Mouse (Mus musculus) left cerebral cortex, postnatal 25 days (tissue): ENCODE data around the gene Fam117b. TPM values are rescaled to one million over a fixed set of nuclear protein-coding genes. Genes with fewer than 3 reads are reported as not detected.
A peak's percentile ranks its signal among the peaks of the same experiment; 100 is the strongest.

Source experiments
- DNase-seq, 2 experiments: peaks; one replicate each; pipeline ENCODE4 v3.0.0; 2022; ENCODE audit warnings: low spot score in 2 of 2, mixed read lengths in 1 of 2
- intact Hi-C: fragments of 180-260 bp; cut with DNase I; formaldehyde crosslinking; loops from one replicate; pipeline ENCODE4 v1.15.1; 2025
- total RNA-seq, 2 experiments: library from RNA; stranded (reverse); gene quantifications; 2 replicates each; pipeline ENCODE4 v1.2.3; 2021

The Fam117b gene
- total RNA-seq, result 10 to 100 TPM; 51.1 to 51.5 TPM

DNA sequence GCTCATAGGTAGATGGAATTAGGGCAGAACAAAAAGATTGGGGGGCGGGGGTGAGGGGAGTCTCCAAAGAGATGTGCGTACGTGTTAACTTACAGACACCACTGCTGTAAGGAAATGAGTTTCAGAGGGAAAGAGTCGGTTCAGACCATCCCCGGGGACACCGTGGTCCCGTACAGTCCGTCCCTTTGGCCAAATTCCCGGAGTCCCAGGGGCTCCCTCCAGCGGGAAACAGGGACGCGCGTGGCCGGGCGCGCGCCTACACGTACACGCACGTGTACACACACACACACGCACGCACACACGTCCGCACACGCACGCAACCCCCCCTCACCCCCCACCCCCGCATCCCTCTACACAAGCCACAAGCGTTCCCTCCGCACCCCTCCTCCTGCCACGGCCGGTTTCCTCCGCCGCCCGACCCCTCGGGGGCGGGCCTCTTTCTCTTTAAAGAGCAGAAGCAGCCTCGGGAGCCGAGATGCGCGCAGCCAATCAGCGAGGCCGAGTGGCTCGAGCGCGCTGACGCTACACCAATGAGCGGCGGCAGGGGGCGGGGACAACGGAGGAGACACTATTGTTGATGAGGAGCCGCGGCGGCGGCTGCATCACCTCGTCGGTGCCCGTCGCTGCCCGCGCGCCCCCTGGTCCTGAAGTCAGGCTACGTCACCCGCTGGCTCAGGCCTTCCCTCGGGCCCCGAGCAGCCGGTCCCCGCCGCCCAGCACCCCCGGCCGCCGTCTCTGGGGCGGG, at the start of gene Fam117b:
Fam117b (plus strand) TSS at position 594 of the 745 bp plus-strand sequence.
- peak; percentile 97 to 98 for DNase-seq
- intact Hi-C loops, result no loop called here

GRCm38 (mm10) chr1:59868041-59868440, 44.8 kb upstream of the Fam117b start:
- intact Hi-C loops, result no loop called here
- no peak for DNase-seq

DNA sequence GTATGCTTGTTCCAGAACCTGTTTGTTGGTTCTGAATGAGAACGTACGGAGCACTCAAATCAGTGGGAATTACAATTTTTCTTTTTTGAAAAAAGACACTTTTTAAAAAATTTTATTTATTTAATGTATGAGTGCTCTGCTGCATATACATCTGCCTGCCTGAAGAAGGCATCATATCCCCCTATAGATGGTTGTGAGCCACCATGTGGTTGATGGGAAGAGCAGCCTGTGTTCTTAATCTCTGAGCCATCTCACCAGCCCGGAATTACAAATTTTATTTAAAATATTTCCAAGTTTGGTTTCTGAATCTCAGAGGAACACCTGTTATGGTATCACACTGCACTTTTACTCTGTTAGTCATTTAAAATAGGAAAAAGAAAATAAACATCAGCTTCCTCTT, 38.8 kb upstream of the Fam117b start:
- intact Hi-C loops, result loop anchor here (10.0 kb wide), 1 partner anchor 109 kb away; the partner anchor contains the start of gene Bmpr2
- DNase-seq, result no peak

- intact Hi-C loops, result loop anchor here (10.0 kb wide), 1 partner anchor 113 kb away; the partner anchor contains the start of gene Bmpr2
- peak in 1 of 2 experiments; percentile 13 for DNase-seq
Measured at GRCm38 (mm10) chr1:59878098-59878497, 34.7 kb upstream of the Fam117b start.

DNA sequence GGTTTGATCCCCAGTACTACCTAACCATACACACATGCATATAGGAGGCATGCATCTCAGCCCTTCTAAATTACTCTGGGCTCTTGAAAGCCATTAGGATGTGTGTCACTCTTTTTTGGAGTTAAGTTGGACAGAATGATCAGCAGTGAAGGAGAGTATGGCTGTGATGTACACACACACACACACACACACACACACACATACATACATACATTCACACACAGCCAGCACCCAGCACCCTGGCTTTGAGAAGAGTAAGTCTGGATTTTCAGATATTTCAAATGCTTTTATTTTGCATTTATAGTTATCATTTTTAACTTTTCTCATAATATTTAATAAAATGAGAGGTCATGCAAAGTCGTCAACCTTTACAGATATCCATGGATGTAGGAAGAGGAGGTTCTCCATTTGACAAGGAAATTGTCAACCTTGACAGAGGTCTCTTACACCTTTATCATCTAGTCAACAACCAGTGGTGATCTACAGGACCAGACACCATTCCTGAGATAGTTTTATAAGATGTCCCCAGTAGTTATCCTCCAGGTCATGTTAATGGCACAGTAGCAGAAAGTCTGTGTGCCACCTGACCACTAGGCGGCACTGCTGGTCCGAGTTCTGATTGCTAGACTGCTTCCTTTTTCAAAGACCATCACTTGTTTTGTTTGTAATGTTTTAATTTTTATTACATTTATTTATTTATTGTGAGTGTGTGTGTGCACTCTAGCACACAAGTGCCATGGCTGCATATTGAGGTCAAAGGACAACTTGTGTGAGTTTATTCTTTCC, 29.3 kb upstream of the Fam117b start:
- intact Hi-C loops, result loop anchor here (1.0 to 10.0 kb wide), 3 partner anchors 86 to 211 kb away; partner anchors contain the start of genes Carf and Wdr12
- peak; percentile 71 to 73 for DNase-seq

DNA sequence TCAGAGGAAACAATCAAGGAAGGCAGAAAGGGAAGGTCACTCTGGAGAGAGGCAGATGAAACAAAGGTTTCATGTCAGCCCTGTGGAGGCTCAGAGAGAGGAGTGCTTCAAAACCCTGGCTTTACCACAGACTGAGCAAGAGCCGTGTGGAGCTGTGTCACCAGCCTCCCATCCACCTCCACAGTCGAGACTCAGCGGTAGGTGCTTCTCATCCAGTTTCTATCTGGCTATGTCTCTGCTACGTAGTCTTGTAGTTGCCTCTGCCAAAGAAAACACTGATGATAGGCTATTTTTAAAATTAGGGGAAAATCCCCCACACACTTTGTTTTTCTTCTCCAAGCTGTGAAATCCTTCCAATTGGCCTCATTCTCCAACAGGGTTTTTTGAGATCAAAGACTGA, 25.9 kb upstream of the Fam117b start:
- DNase-seq, result peak in 1 of 2 experiments; percentile 50
- intact Hi-C loops, result loop anchor here (10.0 kb wide), 1 partner anchor 208 kb away; the partner anchor contains the start of genes Carf and Wdr12

- intact Hi-C loops, result loop anchor here (10.0 kb wide), 1 partner anchor 207 kb away; the partner anchor contains the start of genes Carf and Wdr12
Measured at GRCm38 (mm10) chr1:59888018-59888417, 24.8 kb upstream of the Fam117b start.

GRCm38 (mm10) chr1:59891185-59891584, 21.6 kb upstream of the Fam117b start:
- DNase-seq, result no peak
- intact Hi-C loops, result no loop called here

More at GRCm38 (mm10) chr1:59888018-59888417, 24.8 kb upstream of the Fam117b start:
- no peak for DNase-seq

DNA sequence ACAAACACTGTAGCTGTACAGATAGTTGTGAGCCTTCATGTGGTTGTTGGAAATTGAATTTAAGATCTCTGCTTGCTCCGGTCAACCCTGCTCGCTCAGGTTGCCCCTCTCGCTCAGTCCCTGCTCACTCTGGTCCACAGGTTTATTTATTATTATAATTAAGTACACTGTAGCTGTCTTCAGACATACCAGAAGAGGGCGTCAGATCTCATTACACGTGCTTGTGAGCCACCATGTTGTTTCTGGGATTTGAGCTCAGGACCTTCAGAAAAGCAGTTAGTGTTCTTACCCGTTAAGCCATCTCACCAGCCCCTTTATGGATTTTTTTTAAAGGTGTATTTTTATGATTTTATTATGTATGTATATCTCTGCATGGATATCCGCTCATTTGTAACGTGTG, 20.0 kb upstream of the Fam117b start:
- DNase-seq, result no peak

DNA sequence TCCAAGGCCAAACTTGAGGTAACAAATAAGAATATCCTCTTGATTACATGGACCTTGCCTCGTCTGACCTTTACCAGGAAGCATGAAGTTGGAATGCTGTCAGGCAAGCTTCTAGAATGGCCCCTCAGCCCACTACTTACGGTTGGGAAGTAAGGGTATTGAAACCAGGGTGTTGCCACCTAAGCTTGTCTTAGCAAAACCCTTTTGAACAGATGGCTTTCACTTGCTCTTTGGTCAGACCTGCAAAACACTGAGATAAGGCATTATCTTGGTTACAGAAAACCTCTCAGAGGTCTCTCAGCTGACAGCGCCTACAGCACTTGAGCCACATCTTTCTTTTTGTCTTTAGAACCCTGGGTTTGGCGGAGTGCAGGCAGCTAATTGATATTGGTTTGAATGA, 18.8 kb upstream of the Fam117b start:
- intact Hi-C loops, result no loop called here
- no peak for DNase-seq

More for the DNA sequence above, 20.0 kb upstream of the Fam117b start:
- intact Hi-C loops, result no loop called here

DNA sequence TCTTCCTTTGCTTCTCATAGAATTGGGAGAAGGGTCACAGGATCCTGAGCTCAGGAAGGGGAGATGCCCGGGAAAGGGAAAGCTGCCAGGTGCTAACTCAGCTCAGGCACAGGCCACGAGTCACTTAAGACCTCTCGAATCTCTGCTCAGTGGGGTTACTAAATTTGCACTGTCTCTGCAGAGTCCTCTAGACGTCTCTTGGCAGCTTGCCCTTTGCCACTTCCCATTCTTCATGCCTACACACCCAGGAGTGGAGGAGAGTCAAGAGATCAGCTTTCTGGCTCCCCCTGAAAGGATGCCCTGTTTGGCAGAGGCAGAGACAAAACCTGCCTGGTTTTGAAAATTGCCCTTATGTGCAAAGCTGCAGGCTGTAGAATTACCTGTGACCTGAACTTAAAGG, 17.4 kb upstream of the Fam117b start:
- intact Hi-C loops, result no loop called here
- DNase-seq, result peak; percentile 34 to 54

DNA sequence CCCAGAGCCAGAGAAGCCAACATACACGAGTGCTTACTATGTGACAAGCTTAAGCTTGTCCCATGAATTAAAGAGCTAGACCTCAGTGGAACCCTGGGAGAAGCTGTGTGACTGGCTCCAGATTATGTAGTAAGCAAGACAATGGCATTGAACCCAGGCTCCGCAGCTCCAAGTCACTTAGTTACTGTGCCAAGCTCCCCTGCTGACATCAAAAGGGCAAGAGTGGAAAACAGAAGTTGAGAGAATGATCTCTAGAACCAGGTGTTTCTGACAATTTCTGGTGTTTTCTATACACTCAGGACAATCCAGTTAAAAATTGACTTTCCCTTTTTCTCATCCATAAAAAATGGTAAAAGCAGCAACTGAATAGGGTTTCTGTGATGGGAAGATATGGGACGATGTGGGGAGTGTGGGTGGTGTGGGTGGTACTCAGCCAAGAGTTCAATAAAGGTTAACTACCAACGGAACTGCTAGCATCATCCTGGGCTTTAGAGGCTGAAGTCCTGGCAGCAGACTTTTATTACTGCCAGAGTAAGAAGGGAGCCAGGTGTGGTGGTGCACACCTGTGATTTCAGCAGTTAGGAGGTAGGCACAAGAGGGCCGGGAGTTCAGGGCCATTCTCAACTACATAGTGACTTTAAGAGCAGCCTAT, 15.5 kb upstream of the Fam117b start:
- DNase-seq, result no peak
- intact Hi-C loops, result no loop called here

DNA sequence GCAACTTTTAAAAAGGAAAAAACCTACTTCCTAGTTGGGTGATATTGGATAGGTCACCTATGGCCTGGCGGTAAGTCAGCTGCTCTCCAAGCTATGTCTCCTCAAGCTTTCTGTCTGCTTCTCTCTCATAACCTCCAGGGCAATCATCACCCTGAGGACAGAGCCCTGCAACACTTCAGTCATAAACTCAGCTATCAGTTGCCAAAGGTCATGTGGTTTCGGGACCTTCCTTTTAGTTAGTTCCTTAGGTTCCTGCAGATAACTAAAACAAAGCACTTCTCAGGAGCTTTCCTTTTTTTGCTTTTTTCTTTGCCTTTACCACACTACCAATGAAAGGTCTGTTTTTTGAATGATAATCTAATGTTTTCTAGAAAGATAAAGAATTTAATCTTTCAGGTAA, 13.1 kb upstream of the Fam117b start:
- intact Hi-C loops, result no loop called here
- no peak for DNase-seq

- intact Hi-C loops, result no loop called here
- no peak for DNase-seq
Measured at GRCm38 (mm10) chr1:59901082-59901876, 11.5 kb upstream of the Fam117b start.

- intact Hi-C loops, result no loop called here
- no peak for DNase-seq
Measured at GRCm38 (mm10) chr1:59902634-59903033, 10.2 kb upstream of the Fam117b start.

DNA sequence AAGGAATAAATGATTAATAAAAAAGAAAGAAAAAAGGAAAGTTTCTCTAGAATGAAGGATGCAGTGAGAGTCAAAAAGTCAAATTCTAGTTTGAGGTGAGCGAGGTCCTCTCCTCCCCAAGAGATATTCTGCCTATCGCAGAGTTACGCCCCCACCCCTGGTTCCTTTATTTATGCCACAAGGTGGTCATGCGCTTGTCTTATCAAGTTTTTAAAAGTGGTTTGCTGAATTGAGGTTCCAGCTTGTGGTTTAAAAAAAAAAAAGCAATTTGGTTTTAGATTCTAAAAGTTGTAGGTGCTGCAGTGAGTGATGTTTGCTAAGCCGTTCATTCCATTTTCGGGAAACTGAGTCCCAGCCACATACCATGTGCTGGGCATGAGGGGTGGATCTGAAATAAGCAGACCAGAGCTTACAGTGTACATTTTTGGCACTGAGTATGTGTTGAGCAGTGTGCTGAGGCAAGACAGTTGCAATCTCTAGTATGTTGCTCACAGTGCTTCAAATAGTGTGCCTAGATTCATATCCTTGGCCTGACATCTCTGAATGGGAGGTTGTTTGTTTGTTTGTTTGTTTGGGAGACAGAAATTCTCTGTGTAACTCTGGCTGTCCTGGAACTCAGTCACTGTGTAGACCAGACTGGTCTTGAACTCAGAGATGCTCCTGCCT, 8.0 kb upstream of the Fam117b start:
- no peak for DNase-seq
- intact Hi-C loops, result no loop called here

DNA sequence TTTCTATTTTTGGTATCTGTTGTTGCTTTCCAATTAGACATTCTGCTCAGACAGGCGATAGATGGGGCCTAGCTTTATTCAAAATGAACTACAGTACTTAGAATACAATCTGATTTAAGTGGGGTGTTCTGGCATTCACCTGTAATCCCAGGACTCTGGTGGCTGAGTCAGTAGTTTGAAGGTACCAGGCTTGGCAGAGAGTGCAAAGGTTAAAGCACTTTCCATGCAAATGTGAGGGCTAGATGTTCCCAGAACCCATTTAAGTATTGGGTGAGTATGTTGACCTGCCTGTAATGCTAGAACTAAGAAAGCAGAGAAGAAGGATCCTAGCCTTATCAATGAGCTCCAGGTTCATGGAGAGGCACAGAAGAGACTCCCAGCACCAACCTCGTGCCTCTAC, 6.9 kb upstream of the Fam117b start:
- DNase-seq, result no peak
- intact Hi-C loops, result no loop called here

- DNase-seq, result no peak
- intact Hi-C loops, result no loop called here
Measured at GRCm38 (mm10) chr1:59906819-59907521, 5.8 kb upstream of the Fam117b start.
